Mouse (Mus musculus): ENCODE data around the gene Cd300lg. TPM values are rescaled to one million over a fixed set of nuclear protein-coding genes. Genes with fewer than 3 reads are reported as not detected.

The Cd300lg gene
- polyA plus RNA-seq, 1 experiment: 5.4 TPM

- Histone ChIP-seq H3K27me3 (ENCODE audit: control insufficient read depth, insufficient read depth, low read length) (0 out of 2 replicates have a peak, but pooled peaks cover 3% of the 10 kb centered on the region), H3K36me3 (ENCODE audit: control insufficient read depth, insufficient read depth, low read length) (no peaks in the 10 kb centered on the region), H3K4me3 (ENCODE audit: low read depth, low read length) (peak overlapping the region; percentile 60), H3K27ac (ENCODE audit: insufficient read depth, low read depth, low read length) (no peak overlapping the region), H3K4me1 (ENCODE audit: control insufficient read depth, insufficient read depth, insufficient read length, low read length) (0 out of 2 replicates have a peak, but pooled peaks cover 2% of the 10 kb centered on the region)
- 1% methylated on average over 20 of the region's 20 CpGs for WGBS
- no peak for TF ChIP-seq POLR2A (IDR thresholded peaks at IDR 0.05; ENCODE audit: low read depth, low read length)
- peak; percentile 42; the same call in 1 of the 2 replicates for TF ChIP-seq CTCF (IDR thresholded peaks at IDR 0.05; ENCODE audit: extremely low read depth, insufficient read length, insufficient replicate concordance, low read depth, low read length)
Measured at GRCm38 (mm10) chr11:102089088-102089808, 47.9 kb downstream of the Cd300lg start.

GRCm38 (mm10) chr11:102095676-102096075 is 54.4 kb downstream of the Cd300lg start:
- H3K27ac ChIP-seq (ENCODE audit: insufficient read depth, low read depth, low read length): no peak overlapping the region
- no peak overlapping the region for H3K4me3 ChIP-seq (ENCODE audit: low read depth, low read length)
- H3K36me3 ChIP-seq (ENCODE audit: control insufficient read depth, insufficient read depth, low read length): no peaks in the 10 kb centered on the region
- 90% methylated on average over 3 of the region's 3 CpGs for WGBS
- TF ChIP-seq POLR2A (IDR thresholded peaks at IDR 0.05; ENCODE audit: low read depth, low read length) (no peak), CTCF (IDR thresholded peaks at IDR 0.05; ENCODE audit: extremely low read depth, insufficient read length, insufficient replicate concordance, low read depth, low read length) (no peak)
- H3K4me1 ChIP-seq (ENCODE audit: control insufficient read depth, insufficient read depth, insufficient read length, low read length): peaks cover 9% of the 10 kb centered on the region; the same call in 1 of the 2 replicates
- 0 out of 2 replicates have a peak, but pooled peaks cover 3% of the 10 kb centered on the region for H3K27me3 ChIP-seq (ENCODE audit: control insufficient read depth, insufficient read depth, low read length)

- no peak for TF ChIP-seq CTCF (IDR thresholded peaks at IDR 0.05; ENCODE audit: extremely low read depth, insufficient read length, insufficient replicate concordance, low read depth, low read length)
- TF ChIP-seq POLR2A (IDR thresholded peaks at IDR 0.05; ENCODE audit: low read depth, low read length): no peak
- Histone ChIP-seq H3K4me1 (ENCODE audit: control insufficient read depth, insufficient read depth, insufficient read length, low read length) (peaks cover 9% of the 10 kb centered on the region; the same call in 1 of the 2 replicates), H3K4me3 (ENCODE audit: low read depth, low read length) (no peak overlapping the region), H3K27ac (ENCODE audit: insufficient read depth, low read depth, low read length) (no peak overlapping the region), H3K36me3 (ENCODE audit: control insufficient read depth, insufficient read depth, low read length) (no peaks in the 10 kb centered on the region), H3K27me3 (ENCODE audit: control insufficient read depth, insufficient read depth, low read length) (0 out of 2 replicates have a peak, but pooled peaks cover 3% of the 10 kb centered on the region)
- WGBS: 52% methylated on average over 5 of the region's 5 CpGs
Measured at GRCm38 (mm10) chr11:102096446-102096845, 55.1 kb downstream of the Cd300lg start.

- H3K36me3 ChIP-seq (ENCODE audit: control insufficient read depth, insufficient read depth, low read length): no peaks in the 10 kb centered on the region
- WGBS: under 1% methylated on average over 18 of the region's 18 CpGs
- peak overlapping the region; percentile 32 for H3K4me3 ChIP-seq (ENCODE audit: low read depth, low read length)
- no peak overlapping the region for H3K27ac ChIP-seq (ENCODE audit: insufficient read depth, low read depth, low read length)
- no peak for TF ChIP-seq POLR2A (IDR thresholded peaks at IDR 0.05; ENCODE audit: low read depth, low read length)
- peak; percentile 50; the same call in 1 of the 2 replicates for TF ChIP-seq CTCF (IDR thresholded peaks at IDR 0.05; ENCODE audit: extremely low read depth, insufficient read length, insufficient replicate concordance, low read depth, low read length)
- H3K4me1 ChIP-seq (ENCODE audit: control insufficient read depth, insufficient read depth, insufficient read length, low read length): peaks cover 9% of the 10 kb centered on the region; the same call in 1 of the 2 replicates
- H3K27me3 ChIP-seq (ENCODE audit: control insufficient read depth, insufficient read depth, low read length): no peaks in the 10 kb centered on the region
Measured at GRCm38 (mm10) chr11:102096887-102097391, 55.6 kb downstream of the Cd300lg start.

GRCm38 (mm10) chr11:102101219-102101618 is 59.9 kb downstream of the Cd300lg start, which contains the start of gene Ppy:
Gene Ppy (minus strand): TSS chr11:102101319.
- no peak for TF ChIP-seq POLR2A (IDR thresholded peaks at IDR 0.05; ENCODE audit: low read depth, low read length)
- TF ChIP-seq CTCF (IDR thresholded peaks at IDR 0.05; ENCODE audit: extremely low read depth, insufficient read length, insufficient replicate concordance, low read depth, low read length): no peak
- Histone ChIP-seq H3K27me3 (ENCODE audit: control insufficient read depth, insufficient read depth, low read length) (peaks cover 8% of the 10 kb centered on the region; the same call in 1 of the 2 replicates), H3K27ac (ENCODE audit: insufficient read depth, low read depth, low read length) (no peak within 1 kb of the TSS), H3K4me3 (ENCODE audit: low read depth, low read length) (no peak within 1 kb of the TSS), H3K36me3 (ENCODE audit: control insufficient read depth, insufficient read depth, low read length) (no peaks in the 10 kb centered on the region), H3K4me1 (ENCODE audit: control insufficient read depth, insufficient read depth, insufficient read length, low read length) (peaks cover 9% of the 10 kb centered on the region; the same call in 1 of the 2 replicates)
- WGBS: 82% methylated on average over 4 of the region's 4 CpGs

GRCm38 (mm10) chr11:102102485-102103258 is 61.4 kb downstream of the Cd300lg start:
- H3K36me3 ChIP-seq (ENCODE audit: control insufficient read depth, insufficient read depth, low read length): no peaks in the 10 kb centered on the region
- 0 out of 2 replicates have a peak, but pooled peaks cover 2% of the 10 kb centered on the region for H3K4me1 ChIP-seq (ENCODE audit: control insufficient read depth, insufficient read depth, insufficient read length, low read length)
- TF ChIP-seq CTCF (IDR thresholded peaks at IDR 0.05; ENCODE audit: extremely low read depth, insufficient read length, insufficient replicate concordance, low read depth, low read length) (peak; percentile 95), POLR2A (IDR thresholded peaks at IDR 0.05; ENCODE audit: low read depth, low read length) (no peak)
- 13% methylated on average over 17 of the region's 17 CpGs for WGBS
- H3K27me3 ChIP-seq (ENCODE audit: control insufficient read depth, insufficient read depth, low read length): peaks cover 23% of the 10 kb centered on the region
- no peak overlapping the region for H3K27ac ChIP-seq (ENCODE audit: insufficient read depth, low read depth, low read length)
- no peak overlapping the region for H3K4me3 ChIP-seq (ENCODE audit: low read depth, low read length)

Other genes starting within 250 kb of the Cd300lg start
- gene Meox1, start 147.1 kb upstream of the Cd300lg start, polyA plus RNA-seq (2012; rRNA removed): 0.42 and 0.65 TPM in 2 replicates
- gene Sost, start 74.5 kb upstream of the Cd300lg start, polyA plus RNA-seq (2012; rRNA removed): not detected in 2 replicates
- not detected in 2 replicates for gene Cfap97d1, start 57.2 kb upstream of the Cd300lg start, polyA plus RNA-seq (2012; rRNA removed)
- gene Dusp3, start 54.5 kb upstream of the Cd300lg start, polyA plus RNA-seq (2012; rRNA removed): 27.9 and 28.0 TPM in 2 replicates
- gene Mpp3, start 13.0 kb upstream of the Cd300lg start, polyA plus RNA-seq (2012; rRNA removed): 0.55 and 0.90 TPM in 2 replicates
- 1.2 and 1.6 TPM in 2 replicates for gene Mpp2, start 47.0 kb downstream of the Cd300lg start, polyA plus RNA-seq (2012; rRNA removed)
- gene Ppy, start 59.8 kb downstream of the Cd300lg start, polyA plus RNA-seq (2012; rRNA removed): 11.5 TPM in 1 of 2 replicates, not detected in the other
- gene Pyy, start 66.3 kb downstream of the Cd300lg start, polyA plus RNA-seq (2012; rRNA removed): 137 and 596 TPM in 2 replicates
- gene Nags, start 104.0 kb downstream of the Cd300lg start, polyA plus RNA-seq (2012; rRNA removed): 44.2 and 87.7 TPM in 2 replicates
- 8.3 and 13.0 TPM in 2 replicates for gene Tmem101, start 114.9 kb downstream of the Cd300lg start, polyA plus RNA-seq (2012; rRNA removed)
- gene Lsm12, start 143.8 kb downstream of the Cd300lg start, polyA plus RNA-seq (2012; rRNA removed): 8.3 and 18.7 TPM in 2 replicates
- 41.0 and 53.8 TPM in 2 replicates for gene G6pc3, start 148.1 kb downstream of the Cd300lg start, polyA plus RNA-seq (2012; rRNA removed)
- gene Hdac5, start 188.7 kb downstream of the Cd300lg start, polyA plus RNA-seq (2012; rRNA removed): 82.5 and 102 TPM in 2 replicates
- gene BC030867, start 207.4 kb downstream of the Cd300lg start, polyA plus RNA-seq (2012; rRNA removed): 2.4 and 5.2 TPM in 2 replicates
- 0.29 and 1.8 TPM in 2 replicates for gene Asb16, start 227.2 kb downstream of the Cd300lg start, polyA plus RNA-seq (2012; rRNA removed)
- gene Tmub2, start 243.4 kb downstream of the Cd300lg start, polyA plus RNA-seq (2012; rRNA removed): 29.4 and 60.2 TPM in 2 replicates

Data from small intestine, adult 2 months (tissue).